Mouse (Mus musculus) megakaryocyte, embryonic 14.5 days (primary cell): ENCODE data around the gene Tcaim.

Experiments used
- FLI1 ChIP-seq: IDR thresholded peaks from 2 replicates; pipeline ENCODE4 v1.6.1; 2012; ENCODE audit warnings: low read length, inconsistent platforms, mixed read lengths
- GATA1 ChIP-seq: IDR thresholded peaks from 3 replicates; pipeline ENCODE4 v1.6.1; 2012; ENCODE audit warnings: mixed read lengths, low read length, inconsistent platforms, borderline replicate concordance

DNA sequence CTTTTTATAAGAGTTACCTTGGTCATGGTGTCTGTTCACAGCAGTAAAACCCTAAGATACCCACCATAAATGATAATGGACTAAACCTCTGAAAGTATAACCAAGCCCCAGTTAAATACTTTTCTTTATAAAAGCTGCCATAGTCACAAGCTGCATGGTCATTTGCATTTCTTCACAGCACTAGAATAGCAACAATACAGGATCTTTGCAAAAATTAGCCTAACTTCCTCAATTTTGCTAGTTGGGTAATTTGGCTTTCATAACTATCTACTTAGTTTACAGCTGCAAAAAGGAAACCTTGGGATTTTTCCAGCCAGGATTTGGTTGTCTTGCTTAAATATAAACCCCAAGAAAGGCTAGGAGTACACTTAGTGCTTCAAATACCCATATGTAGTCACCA lies 55.4 kb downstream of the Tcaim start:
- TF ChIP-seq FLI1 (no peak), GATA1 (no peak)
